Comparison of ENCODE assay signal across 7 mouse cellular contexts in genomic region chr2:165486881-165487535, GRCm38 (mm10). TPM values are rescaled to one million over a fixed set of nuclear protein-coding genes. Genes with fewer than 3 reads are reported as not detected.
DNase-seq lines count a peak whose midpoint lies in the region; ATAC-seq and TF ChIP-seq lines count a peak whose summit lies in the region.

No protein-coding gene starts in this region.

- no peaks in the 10 kb centered on the region for H3K9me3 ChIP-seq in embryonic facial prominence, embryonic 13.5 days
- H3K9me3 ChIP-seq in hindbrain, embryonic 10.5 days = no peaks in the 10 kb centered on the region

- DNase-seq in ES-CJ7 (ENCODE audit: low read depth, low spot score) = peak; percentile 54
- peak; percentile 73 for DNase-seq in adrenal gland, postnatal 10 days
- DNase-seq in hindbrain, embryonic 10.5 days (ENCODE audit: low spot score) = peak; percentile 64
- peak; percentile 43 to 67 for DNase-seq in layer of hippocampus, adult 2 months (ENCODE audit: low spot score in 2 of 2)
- peak; percentile 49 for DNase-seq in lung, postnatal 25 days (ENCODE audit: low spot score)
- peak; percentile 59 for DNase-seq in right cerebral cortex, adult 18-20 months

- TF ChIP-seq CTCF in layer of hippocampus, adult 2 months (conservative IDR thresholded peaks at IDR 0.05) = peak; percentile 95

- ATAC-seq in embryonic facial prominence, embryonic 13.5 days (ENCODE audit: insufficient number of reproducible peaks, insufficient read depth, low FRiP score, low TSS enrichment, low read depth) = 0 out of 2 replicates have a peak, but pooled peaks have one; percentile 23

- 0 out of 2 replicates have a peak overlapping the region, but pooled peaks have one; percentile 32 for H3K9ac ChIP-seq in embryonic facial prominence, embryonic 13.5 days

- no peak overlapping the region for H3K4me3 ChIP-seq in embryonic facial prominence, embryonic 13.5 days
- no peak overlapping the region for H3K4me3 ChIP-seq in hindbrain, embryonic 10.5 days
- no peak overlapping the region for H3K4me3 ChIP-seq in layer of hippocampus, adult 2 months

- peaks cover 27% of the 10 kb centered on the region for H3K36me3 ChIP-seq in embryonic facial prominence, embryonic 13.5 days
- H3K36me3 ChIP-seq in hindbrain, embryonic 10.5 days = peaks cover 35% of the 10 kb centered on the region

- peaks cover 22% of the 10 kb centered on the region for H3K4me1 ChIP-seq in embryonic facial prominence, embryonic 13.5 days
- peaks cover 38% of the 10 kb centered on the region for H3K4me1 ChIP-seq in hindbrain, embryonic 10.5 days (replicated peaks)

- no peak overlapping the region for H3K4me2 ChIP-seq in embryonic facial prominence, embryonic 13.5 days

- H3K27me3 ChIP-seq in embryonic facial prominence, embryonic 13.5 days = no peaks in the 10 kb centered on the region
- H3K27me3 ChIP-seq in hindbrain, embryonic 10.5 days (ENCODE audit: insufficient read depth, poor library complexity, severe bottlenecking) = no peaks in the 10 kb centered on the region; the same call in 1 of the 2 replicates

- WGBS in embryonic facial prominence, embryonic 13.5 days = 28% methylated on average over 8 of the region's 8 CpGs
- 24% methylated on average over 8 of the region's 8 CpGs for WGBS in hindbrain, embryonic 10.5 days

- no peak overlapping the region for H3K27ac ChIP-seq in embryonic facial prominence, embryonic 13.5 days
- peak overlapping the region; percentile 29; the same call in 1 of the 2 replicates for H3K27ac ChIP-seq in hindbrain, embryonic 10.5 days
- H3K27ac ChIP-seq in layer of hippocampus, adult 2 months = peak overlapping the region; percentile 76

RNA-seq across cellular contexts. Expression of gene Trp53rka, which starts 6.1 kb away (rescaled TPM):
- total RNA-seq in adrenal gland, postnatal 10 days (2021) = 10 to 100 TPM; 13.8 to 16.8 TPM
- 49.6 and 51.7 TPM in 2 replicates for polyA plus RNA-seq in embryonic facial prominence, embryonic 13.5 days (2015; fragmentation: Nextera tagmentation; extraction: Ambion mirVana)
- 56.9 and 59.5 TPM in 2 replicates for polyA plus RNA-seq in hindbrain, embryonic 10.5 days (2016; fragmentation: Nextera tagmentation; extraction: Ambion mirVana)
- 10 to 100 TPM; 18.7 to 20.5 TPM for total RNA-seq in layer of hippocampus, adult 2 months (2021)

RNA-seq across cellular contexts. Expression of gene Slc13a3, which starts 14.0 kb away (rescaled TPM):
- 10 to 100 TPM; 17.4 to 38.9 TPM for total RNA-seq in adrenal gland, postnatal 10 days (2021)
- 0.40 and 0.42 TPM in 2 replicates for polyA plus RNA-seq in embryonic facial prominence, embryonic 13.5 days (2015; fragmentation: Nextera tagmentation; extraction: Ambion mirVana)
- 0.84 and 1.1 TPM in 2 replicates for polyA plus RNA-seq in hindbrain, embryonic 10.5 days (2016; fragmentation: Nextera tagmentation; extraction: Ambion mirVana)
- total RNA-seq in layer of hippocampus, adult 2 months (2021) = 10 to 100 TPM in 1 of 2 experiments, 1 to 10 TPM in 1; 8.7 to 11.3 TPM

RNA-seq across cellular contexts. Expression of gene Slc2a10, which starts 16.6 kb away (rescaled TPM):
- 1 to 10 TPM; 1.7 to 2.3 TPM for total RNA-seq in adrenal gland, postnatal 10 days (2021)
- 12.9 and 14.7 TPM in 2 replicates for polyA plus RNA-seq in embryonic facial prominence, embryonic 13.5 days (2015; fragmentation: Nextera tagmentation; extraction: Ambion mirVana)
- 4.2 and 5.0 TPM in 2 replicates for polyA plus RNA-seq in hindbrain, embryonic 10.5 days (2016; fragmentation: Nextera tagmentation; extraction: Ambion mirVana)
- total RNA-seq in layer of hippocampus, adult 2 months (2021) = under 1 TPM; 0.91 to 0.92 TPM
